Mouse (Mus musculus) C2C12 (cell line): ENCODE measurements at regions not wholly inside any gene's neighbourhood (a gene's known extent, or its start where the extent isn't known, plus 50 kb on each side); places are given as distances from the start of the nearest gene placed in this dataset.

Source experiments
- CEBPB ChIP-seq: IDR thresholded peaks from one replicate; pipeline ENCODE4 v1.6.1; 2011; ENCODE audit warnings: low read depth, mild to moderate bottlenecking, control low read depth, moderate library complexity
- CTCF ChIP-seq: IDR thresholded peaks from one replicate; pipeline ENCODE4 v1.5.1; 2011; ENCODE audit not compliant: control insufficient read depth, insufficient read depth, insufficient read length
- MAX ChIP-seq: IDR thresholded peaks from one replicate; pipeline ENCODE4 v1.6.1; 2011; ENCODE audit warnings: mild to moderate bottlenecking, control low read depth
- USF1 ChIP-seq: IDR thresholded peaks from one replicate; pipeline ENCODE4 v1.6.1; 2011; ENCODE audit warnings: low read depth, mild to moderate bottlenecking, control low read depth, moderate library complexity

DNA sequence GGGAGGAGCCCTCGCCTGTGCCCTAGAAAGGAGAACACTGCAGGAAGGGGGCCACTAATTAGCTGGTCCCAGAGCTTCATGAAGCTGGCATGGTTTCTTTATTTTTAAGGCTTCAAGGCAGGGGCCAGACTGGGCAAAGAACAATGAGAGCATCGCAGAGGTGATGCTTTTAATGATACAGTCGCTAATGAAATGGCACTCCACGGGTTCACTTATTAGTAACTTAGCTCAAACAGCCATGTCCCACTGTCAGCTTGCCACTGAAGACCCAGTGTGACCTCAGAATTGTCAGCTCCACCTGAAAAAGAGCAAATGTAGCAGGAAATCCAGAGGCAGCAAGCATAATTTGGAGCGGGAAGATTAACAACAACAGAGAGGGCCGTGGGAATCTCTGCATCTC is 275.6 kb downstream of the Ttll7 start:
- no peak for TF ChIP-seq CTCF
- no peak for TF ChIP-seq MAX
- TF ChIP-seq USF1 = no peak
- TF ChIP-seq CEBPB = no peak
